Mouse (Mus musculus): ENCODE measurements around the gene Fgr. TPM values are rescaled to one million over a fixed set of nuclear protein-coding genes. Genes with fewer than 3 reads are reported as not detected.

The Fgr gene
- total RNA-seq, 2 experiments from 2014 or later = 0.33 to 0.43 TPM

DNA sequence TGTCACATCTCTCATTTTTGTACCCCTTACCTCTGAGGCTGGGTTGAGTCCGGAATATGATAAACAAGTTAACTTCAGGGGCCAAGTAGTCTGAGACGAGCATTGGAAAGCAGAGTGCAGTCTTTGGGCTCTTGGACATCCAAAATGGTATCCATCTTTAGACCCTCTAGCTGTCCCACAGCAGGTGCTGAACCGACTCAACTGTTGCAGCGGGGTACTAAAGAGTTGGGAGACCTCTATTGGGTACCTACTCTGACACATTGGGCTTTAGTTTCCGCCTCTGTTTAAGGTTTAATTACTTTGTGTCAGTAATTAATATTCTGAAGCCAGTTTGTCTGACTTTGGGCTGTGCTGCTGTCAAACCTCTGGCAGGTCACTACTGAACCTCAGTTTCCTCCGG, 63.9 kb downstream of the Fgr start:
- DNase-seq = no peak

DNA sequence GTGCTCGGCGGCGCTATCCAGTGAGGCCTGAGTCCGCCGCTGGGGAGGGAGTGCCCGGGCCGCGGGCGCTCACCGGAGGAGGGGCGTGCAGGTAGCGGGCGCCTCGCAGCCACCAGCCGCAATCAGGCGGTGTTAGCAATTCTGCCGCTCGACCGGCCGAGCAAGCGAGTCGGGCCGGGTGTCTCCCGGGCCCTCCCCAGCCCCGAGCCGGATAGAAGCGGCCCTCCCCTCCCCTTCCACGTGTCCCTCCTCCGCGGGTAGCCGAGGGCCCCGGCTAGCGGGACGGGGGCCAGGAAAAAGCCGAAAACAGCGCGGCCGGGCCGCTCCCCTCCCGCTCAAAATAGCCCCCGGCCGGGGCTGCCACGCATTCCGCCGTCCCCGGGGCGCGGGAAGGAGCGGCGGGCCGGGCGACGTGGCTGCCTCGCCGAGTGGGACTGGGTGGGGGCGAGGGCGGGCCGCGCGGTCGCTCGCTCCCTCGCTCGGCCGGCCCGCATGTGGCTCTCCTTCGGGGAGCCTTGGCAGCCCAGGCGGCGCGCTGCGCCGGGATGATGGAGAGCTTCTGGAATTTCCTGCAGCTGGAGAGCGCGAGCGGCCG, 64.7 kb downstream of the Fgr start:
- DNase-seq = peak; percentile 82

DNA sequence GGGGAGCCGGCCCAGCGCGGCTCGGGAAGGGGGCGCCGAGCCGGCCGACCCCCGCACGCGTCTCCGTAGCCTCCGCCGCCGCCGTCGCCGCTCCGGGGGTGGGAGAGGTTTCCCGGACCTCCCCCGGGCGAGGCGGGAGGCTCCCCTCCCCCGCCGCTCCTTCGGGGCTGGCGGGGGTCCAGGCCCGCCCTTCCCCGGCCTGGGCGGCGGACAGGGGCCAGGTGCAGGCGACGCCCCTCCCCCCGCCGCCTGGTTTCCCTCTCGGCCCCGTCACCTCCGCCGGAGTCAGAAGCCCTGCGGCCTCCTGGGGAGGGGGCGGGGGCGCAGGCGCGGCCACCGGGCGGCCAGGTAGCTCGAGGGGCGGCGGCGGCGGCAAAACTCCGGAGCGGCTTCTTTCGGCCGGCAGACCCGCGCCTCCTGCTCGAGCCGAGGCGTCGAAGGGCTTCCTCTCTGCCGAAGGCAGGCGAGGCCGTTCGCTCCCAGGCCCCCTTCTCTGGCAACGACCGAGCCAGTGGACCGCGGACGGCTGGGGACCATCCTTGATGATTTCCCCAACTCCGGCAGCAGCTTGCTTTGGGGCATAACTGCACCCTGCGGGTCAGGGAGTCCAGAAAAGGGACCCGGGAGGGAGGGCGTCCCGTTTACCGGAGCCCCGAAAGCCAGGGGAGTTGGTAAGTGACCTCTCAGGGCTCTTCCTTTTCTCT, 65.4 kb downstream of the Fgr start:
- DNase-seq = peak; percentile 74

DNA sequence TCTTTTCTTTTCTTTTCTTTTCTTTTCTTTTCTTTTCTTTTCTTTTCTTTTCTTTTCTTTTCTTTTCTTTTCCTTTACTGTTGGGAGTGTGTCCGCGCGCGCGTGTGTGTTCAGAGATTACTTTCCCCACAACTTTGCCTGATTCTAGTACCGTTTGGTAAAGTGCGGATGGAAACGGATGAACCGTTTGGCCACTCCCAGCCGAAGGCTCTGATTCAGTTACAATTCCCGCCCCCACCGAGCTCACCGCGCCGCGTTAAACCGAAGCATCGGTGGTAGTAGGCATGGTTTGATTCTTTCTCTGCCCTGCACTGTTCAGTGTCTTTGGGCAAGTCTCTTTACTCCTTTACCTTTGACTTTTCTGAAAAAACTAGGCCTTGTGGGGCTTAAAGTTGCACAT, 65.9 kb downstream of the Fgr start:
- no peak for DNase-seq

DNA sequence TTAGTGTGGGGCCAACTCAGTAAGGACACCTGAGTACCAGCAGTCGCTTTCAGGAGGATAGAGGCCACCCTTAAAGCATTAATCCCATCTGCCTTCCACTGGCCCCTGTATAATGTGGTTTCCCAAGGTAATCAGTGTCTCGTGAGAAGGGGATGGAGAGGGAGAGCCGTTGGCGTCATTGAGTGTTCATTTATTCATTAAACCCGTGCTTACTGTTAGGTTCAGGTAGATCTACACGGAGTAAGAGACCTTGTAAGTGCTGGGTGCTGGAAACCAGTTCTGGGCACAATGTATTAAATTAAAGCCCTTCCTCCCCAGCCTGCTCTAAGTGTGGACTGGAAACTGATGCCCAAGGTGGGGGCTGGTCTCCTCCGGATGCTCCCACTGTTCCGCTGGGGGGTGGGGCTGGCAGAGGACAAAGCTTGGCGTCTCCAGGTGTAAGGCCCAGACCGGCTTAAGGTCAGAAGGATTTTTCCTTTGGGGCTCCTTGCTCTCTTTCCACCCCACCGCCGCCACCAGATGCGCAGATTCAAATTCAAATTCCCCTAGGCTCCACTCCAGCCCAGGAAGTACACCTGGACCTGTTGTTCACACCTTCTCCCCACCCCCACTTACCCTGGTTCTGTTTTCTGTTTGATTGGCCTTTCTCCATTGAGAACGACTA, 66.5 kb downstream of the Fgr start:
- DNase-seq = no peak

DNA sequence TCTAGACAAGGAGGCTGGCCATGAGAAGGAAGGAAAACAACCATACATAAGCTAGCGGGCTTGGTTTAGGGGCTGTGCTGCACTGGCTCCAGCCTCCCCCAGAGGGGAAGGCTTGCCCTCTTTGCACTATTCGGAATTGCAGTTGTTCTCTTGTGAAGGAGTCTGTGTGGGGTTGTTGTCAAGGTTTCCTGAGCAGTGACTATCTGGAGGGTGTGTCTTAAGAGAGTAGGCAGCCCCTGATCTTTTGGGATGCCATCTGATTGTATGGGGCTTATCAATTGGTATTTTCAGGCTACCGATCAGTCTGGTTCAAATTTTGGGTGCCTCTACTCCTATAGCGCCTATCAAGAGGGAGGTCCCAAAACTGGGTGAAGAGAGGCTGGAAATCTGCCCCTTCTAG, 68.3 kb downstream of the Fgr start:
- DNase-seq = no peak

DNA sequence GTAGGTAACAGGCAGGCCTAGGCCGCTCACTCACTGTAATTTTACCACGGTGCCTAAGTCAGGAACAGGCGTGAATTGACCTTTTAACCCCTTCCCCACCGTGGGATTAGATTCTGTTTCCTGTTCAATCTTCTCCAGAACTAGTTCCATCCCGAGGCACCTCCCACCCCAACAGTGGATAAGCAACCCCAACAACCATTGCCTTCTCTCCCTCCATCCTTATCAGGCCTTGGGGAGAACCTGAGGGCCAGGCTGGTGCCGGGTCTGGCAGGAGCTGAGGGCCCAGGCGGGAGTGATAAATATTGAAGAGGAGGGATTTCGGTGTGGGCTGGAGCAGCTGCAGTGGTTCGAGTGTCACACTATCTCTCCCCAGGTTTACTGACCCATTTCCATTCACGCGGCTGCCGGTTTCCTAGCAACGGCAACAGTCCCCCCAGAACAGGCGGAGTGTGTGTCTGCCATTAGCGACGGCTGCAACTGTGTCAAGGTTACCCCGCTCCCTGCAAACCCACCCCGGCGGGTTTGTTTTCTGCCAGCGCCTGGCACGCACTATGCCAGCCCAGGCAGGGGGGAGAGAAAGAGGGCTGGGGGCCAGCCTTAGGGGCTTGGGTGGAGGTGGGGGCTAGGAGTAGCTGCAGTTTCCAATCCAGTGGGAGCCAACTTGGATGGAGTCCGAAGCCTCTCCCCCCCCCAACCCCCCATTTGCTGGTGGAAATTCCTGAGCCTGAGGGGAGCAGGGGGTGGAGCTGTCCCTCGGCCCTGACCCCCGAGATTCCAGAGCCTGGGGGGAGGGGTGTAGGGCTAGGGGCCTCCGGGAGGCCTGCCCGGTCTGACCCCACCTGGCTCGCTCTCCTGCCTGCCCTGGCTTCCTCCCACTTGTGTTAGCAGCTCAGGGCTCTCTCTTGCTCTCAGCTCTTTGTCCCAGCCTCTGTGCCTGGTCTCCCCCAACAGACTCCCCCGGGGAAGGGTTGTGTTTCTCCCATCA, 69.0 kb downstream of the Fgr start:
- peak; percentile 54 for DNase-seq

DNA sequence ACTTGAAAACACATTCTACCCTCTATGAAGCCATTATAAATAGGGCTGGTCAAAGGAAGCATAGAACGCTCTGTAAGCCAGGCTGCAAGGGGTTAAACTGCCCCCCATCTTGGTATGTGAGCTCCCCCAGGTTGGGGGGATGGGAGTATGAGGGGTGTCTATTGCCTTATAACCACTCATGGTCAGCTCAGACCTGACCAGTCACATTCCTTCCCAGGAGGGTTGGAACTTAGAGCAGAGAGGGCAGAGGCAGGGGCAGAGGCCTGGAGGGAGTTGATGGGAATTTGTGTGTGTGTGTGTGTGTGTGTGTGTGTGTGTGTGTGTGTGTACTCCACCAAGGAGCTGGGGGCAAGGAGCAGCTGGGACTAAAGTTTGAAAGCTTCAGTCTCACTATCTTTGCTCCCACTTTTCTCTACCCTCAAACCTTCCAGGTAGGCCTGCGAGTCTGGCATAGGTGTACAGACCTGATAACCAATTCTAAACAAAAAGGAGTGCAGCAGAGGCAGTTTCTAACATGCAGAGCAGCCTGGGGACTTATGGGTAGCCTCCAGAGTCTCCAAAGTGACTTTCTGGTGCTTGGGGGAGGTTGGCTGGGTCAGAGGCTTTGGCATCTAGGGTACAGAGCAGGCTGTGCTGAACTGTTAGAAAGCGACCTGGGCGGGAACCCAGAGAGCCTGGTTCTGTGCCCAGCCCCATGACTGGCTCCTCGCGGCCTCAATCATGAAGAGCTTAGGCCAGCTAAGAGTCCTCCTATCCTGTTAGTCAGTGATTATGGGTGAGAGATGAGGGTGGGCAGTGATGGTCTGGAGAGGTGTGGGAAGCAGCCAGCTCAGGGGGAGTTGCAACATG, 70.1 kb downstream of the Fgr start:
- peak; percentile 70 for DNase-seq

DNA sequence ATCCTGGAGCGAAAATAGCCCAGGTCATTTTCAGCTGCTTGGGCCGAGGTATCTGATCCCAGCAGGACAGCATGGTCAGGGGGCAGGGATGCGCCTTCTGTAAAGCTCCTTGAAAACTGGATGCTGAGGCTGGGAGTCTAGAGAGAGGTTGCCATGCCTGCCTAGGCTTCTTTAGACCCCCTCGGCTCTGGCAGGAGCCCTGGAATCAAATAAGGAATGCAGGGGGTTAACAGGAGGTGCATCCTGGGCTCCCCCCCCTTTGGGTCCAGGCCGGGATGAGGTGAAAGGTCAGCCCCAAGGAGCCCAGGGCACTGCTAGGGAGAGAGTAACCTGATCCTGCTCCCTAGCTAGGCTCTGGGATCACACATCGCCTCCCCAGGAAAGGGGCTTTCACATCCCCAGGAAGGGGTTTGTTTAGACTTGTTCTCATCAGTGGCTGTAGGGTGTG, 70.8 kb downstream of the Fgr start:
- no peak for DNase-seq

DNA sequence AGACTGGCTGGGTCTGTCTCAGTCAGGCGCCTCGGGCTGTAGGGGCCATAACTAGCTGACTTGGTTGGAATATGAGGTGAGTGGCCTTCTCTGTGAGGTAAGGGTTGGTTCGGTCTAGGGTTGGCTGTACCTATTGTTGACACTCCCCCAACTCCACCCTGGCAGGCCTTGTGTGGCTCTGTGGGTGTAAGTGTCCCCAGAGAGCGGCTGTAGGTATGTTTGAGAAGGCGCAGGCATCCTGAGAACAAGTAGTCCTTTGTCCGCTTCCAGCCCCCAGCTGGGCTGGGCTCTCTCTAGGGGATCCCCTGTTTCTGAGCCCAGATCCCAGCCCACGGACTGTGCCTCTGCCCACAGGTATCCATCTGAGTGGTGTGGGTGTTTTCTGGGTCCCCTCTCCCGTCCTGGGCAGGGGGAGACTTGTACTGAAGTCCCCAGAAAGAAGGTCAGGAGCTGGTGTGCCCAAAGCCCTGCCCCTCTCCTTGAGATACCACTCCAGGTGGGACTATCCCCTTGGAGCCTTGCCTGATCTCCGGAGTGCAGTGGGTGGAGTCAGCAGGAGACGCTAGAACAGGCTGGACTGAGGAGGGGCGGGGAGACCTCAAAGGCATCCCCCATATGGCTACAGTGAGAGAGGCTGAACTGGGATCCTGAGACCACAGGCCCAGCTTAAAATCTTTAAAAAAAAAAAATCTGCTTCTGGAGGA, 72.0 kb downstream of the Fgr start:
- no peak for DNase-seq

DNA sequence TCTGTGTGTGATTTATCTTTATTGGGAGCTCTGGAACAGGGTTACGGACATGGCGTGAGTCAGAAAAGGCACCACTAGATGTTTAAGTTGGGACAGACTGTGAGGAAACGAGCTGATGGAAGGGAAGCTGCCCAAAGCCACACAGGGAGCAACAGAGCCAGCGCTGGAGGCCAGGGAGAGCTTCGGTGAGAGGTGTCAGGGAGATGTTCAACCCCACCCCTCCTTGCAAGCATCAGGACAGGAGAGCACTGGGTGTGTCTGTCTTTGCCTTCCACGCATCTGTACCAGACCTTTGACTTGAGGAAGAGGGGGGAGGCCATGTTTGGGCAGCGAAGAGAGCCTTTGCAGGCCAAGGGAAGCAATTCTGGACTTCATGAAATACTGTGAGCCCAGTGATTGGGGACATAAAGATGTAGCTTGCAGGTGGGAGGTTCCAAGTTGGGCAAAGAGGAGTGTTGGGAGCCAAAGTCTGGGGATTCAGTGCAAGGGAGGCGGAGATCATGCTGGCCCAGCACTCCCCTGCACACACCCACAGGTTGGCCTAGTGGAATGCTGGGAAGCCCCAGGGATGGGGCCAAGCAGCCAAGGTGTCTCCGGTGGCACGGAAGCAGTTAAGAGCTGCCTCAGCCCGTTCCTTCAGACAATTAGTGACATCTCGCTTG, 72.9 kb downstream of the Fgr start:
- DNase-seq = no peak

DNA sequence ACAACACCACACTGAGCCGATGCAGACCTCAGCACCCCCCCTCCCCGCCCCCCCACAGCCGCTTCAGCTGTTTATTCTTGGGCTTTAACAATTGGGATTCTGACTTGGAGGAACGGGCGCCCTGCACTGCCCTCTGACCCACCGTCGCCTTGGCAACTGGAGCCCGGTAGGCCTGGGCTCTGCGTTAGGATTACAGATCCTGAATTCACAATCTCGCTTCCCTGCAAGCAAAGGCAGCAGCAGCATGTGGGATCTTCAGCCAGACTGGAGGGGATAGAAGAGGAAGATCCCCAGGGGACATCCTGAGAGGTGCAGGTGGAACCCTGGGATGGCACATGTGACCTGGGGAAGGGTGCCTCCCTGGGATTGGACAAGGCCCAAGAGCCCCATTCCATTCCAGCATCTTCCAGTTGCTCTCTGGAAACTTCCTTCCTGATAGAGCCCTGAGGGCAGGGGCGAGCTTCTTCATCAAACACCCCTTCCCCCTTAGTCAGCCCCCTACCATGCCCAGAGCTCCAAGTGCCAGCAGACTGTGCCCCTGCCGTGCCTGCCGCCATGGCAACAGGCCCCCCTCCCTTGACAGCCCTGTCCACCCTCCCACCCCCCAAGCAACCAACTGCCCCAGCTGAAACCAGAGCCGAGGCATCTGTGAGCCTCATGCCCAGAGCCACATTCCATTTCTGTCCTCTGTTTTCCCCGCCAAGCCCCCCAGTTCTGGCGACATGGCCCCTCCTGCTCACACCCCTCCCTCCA, 73.6 kb downstream of the Fgr start:
- DNase-seq = no peak

DNA sequence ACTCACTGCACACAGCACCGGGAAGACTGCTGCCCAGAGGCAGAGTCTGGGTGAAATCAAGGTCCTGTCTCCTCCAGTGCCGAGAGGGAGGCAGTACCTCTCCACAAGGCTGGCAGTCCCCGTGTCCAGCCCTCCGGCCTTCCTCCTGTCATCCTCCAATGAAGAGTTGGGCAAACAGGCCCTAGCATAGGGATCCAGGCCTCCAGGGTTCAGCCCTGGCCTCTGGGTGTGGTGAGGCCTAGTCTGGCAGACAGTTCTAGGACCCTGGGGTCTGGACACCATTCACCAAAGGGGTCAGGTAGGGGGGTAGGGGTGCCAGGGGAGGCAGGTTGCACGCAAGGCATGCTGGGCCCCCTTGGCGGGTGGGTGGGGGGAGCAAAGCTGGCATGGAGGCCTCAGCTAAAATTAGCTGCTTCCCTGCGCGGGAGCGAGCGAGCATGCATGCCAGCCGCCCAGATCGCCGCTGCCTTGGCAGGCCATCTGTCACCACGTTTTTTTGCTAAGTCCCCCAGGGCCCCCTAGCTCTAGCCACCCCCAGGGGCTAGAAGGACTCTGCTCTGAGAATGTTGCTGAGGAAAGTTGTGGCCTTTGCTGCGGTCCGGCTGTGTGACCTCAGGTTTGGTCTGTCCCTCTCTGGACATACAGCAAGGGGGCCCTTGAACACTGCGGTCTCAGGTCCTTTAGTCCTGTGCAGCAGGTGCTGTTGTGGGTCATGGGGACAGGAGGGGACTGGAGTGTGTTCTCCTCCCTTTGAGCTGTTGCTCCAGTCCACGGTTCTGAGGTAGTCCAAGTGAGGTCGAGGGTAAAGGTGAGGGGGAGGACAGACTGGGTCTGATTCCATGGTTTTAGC, 75.4 kb downstream of the Fgr start:
- peak; percentile 75 for DNase-seq

DNA sequence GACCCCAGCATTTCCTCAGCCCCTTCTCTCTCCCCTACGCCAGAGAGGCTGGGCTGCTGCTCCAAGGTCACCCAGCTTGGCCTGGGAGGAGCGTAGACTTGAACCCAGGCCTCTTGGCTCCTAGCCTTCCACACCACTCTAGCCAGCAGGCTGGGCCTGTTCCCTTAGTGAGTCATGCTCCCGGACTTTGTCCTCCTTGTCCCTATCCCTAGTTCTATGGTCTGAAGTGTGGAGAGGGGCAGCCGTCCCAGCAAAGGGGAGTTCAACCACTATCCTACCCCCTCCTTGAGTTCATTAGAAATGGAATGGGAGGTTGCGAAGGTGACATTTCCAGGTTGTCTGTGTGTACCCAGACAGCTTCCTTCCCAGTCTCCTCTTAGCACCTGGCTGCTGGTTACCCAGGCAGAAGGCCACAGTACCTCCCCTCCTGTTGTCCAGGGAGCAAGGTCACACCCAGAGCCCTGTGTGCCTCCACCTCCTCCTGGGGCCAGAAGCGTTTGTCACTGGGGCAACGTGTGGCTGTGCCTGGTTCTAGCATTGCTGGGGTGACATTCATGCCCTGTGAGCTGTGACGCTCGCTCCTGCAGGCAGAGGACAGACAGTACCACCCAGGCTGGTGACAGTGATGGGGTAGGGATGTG, 76.4 kb downstream of the Fgr start:
- DNase-seq = peak; percentile 26

DNA sequence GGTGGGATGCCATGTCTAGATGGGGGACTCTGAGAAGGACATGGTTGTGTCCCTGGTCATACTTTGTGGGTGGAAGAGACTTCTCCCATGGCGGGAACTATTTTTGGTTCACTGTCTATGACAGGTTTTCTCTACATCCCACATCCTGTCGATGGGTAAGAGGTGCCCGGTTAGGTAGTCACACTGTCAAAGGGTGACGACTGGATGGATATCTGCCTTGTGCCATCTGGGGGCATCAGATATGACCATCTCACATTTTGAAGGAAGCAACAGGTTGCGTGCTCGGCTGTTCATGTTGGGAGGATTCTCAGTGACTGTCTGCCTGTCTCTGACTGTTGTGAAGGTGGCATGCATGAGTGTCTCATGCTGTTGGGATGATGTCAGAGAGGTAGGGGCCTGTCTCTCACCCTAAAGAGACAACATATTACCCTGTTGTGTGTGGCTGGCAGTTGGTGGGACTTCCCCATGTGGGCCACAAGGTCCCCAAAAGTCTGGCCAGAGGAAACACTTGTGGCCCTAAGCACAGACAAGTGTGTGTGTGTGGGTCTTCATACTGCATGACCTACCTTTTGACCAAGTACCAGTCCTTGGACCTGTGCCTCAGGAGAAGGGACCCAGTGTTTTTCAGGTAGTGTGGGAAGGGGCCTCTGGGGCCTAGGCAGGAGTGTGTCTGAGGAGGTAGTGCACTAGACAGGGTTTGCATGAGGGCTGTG, 77.1 kb downstream of the Fgr start:
- DNase-seq = no peak

DNA sequence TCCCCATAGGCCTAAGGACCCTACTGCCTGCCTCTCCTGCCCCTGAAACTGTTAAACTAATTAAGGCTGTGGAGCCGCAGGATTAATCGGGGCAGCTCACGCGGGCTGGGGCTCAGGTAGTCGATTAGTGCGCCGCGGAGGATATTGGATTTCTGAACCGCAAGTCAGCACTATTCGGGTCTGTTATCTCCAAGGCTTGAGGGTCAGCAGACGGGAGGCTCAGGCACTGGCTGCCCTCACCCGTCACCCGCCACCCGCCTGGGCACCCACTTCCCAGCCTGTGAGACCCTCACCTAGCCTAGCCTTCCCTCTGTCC, 77.6 kb downstream of the Fgr start:
- no peak for DNase-seq

Data from heart, postnatal 4 days (tissue).